Mouse (Mus musculus): ENCODE measurements around the gene Trmt11. TPM values are rescaled to one million over a fixed set of nuclear protein-coding genes. Genes with fewer than 3 reads are reported as not detected.
A peak's percentile ranks its signal among the peaks of the same experiment; 100 is the strongest.

The Trmt11 gene
- polyA plus RNA-seq, 1 experiment from 2014 or later, result 11.6 TPM

DNA sequence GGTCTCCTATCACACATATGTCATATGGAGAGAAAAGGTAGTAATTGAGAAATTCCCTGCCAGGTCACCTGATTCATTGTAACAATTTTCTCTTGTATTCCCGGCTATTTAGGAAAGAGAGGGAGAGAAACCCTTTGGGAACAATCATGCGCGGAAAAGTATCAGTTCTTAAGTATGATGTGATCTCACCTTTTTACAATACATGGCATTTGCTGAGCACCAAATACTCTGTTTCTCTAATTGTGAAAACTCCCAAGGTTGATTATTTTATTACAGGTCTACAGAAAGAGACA is 18.3 kb upstream of the Trmt11 start:
- no peak for TF ChIP-seq CTCF (IDR thresholded peaks at IDR 0.05)
- ChIA-PET CTCF (no interaction called here), POLR2A (no interaction called here)
- in situ Hi-C loops (cut with MboI; ENCODE audit: low pct_unique_long_range_greater_than_20kb), result loop anchor here (5.0 to 25.0 kb wide), 3 partner anchors 98 to 1257 kb away; partner anchors contain the start of genes Ncoa7 and Rnf146
- no peaks in the 10 kb centered on the region for H3K27me3 ChIP-seq
- no peak for ATAC-seq
- DNase-seq (ENCODE audit: low read depth, low spot score), result no peak

DNA sequence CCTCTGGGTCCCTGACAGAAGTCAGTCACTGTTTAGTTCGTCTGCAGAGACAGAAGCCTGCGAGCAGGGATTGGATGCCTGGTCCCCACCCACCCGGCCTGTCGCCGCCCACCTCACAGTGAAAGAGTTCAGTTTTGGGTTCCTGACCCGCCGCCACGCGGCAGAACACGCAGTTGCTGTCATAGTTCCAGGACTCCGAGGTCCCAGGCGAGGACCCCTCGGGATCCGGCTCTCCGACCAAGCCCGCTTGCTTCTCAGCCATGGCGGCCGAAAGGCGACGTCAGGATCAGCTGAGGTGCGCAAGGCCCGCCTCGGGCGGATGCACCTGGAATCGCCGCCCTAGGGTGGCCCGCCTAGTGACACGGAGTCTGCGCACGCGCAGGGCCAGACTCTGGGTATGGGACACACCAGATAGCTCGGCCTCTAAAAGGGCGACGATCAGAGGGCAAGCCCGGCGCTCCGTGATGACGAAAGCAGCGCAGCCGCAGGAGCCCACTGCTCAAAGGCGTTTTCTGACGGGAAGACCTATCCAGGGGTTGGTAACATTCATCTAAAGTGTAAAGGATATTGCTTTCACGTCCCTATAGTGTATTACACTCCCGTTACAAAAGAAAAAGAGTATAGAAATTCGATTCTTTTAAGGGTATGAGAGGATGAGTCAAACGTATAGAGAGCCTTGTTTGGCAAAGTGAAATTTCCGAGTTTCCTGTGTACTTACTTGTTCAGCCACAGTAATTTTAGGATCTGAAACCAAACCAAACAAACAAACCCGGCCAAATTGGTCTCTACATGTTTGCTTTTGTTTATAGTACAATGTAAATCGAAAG is 17.8 kb upstream of the Trmt11 start:
- ATAC-seq (peak; percentile 99), DNase-seq (ENCODE audit: low read depth, low spot score) (peak; percentile 91)
- CTCF ChIA-PET, result interaction anchor here (1.7 kb wide), 1 partner anchor 23 kb away, joined by 3 read pairs; no protein-coding TSS in a partner anchor
- POLR2A ChIA-PET, result no interaction called here
- H3K27me3 ChIP-seq, result no peaks in the 10 kb centered on the region
- peak; percentile 34 for TF ChIP-seq CTCF (IDR thresholded peaks at IDR 0.05)
- in situ Hi-C loops (cut with MboI; ENCODE audit: low pct_unique_long_range_greater_than_20kb), result loop anchor here (5.0 to 25.0 kb wide), 3 partner anchors 99 to 1256 kb away; partner anchors contain the start of genes Ncoa7 and Rnf146

DNA sequence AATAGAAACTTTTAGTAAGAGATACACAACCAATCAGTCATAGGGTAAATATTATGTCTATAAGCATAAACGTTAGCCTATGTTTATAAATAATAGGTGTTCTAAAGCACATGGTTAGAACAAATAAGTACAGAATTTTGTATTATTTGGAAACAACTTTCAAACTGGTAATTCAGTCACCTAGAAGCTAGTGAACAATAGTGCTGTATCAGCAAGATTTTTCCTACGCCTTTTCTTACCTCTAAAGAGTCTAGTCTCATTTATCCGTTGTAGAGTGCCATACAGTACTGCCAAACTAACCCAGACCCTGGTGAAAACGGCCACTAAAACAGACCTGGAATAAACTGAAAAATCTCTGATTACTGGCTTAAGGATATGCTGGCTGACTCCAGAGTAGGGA is 12.5 kb upstream of the Trmt11 start:
- ATAC-seq (no peak), DNase-seq (ENCODE audit: low read depth, low spot score) (no peak)
- in situ Hi-C loops (cut with MboI; ENCODE audit: low pct_unique_long_range_greater_than_20kb), result loop anchor here (10.0 to 25.0 kb wide), 2 partner anchors 192 to 1251 kb away; partner anchors contain the start of genes Ncoa7 and Rnf146
- CTCF ChIA-PET, result no interaction called here
- H3K27me3 ChIP-seq, result no peaks in the 10 kb centered on the region
- TF ChIP-seq CTCF (IDR thresholded peaks at IDR 0.05), result no peak
- POLR2A ChIA-PET, result interaction anchor here (0.7 kb wide), 1 partner anchor 15 kb away, joined by 5 read pairs; no protein-coding TSS in a partner anchor

DNA sequence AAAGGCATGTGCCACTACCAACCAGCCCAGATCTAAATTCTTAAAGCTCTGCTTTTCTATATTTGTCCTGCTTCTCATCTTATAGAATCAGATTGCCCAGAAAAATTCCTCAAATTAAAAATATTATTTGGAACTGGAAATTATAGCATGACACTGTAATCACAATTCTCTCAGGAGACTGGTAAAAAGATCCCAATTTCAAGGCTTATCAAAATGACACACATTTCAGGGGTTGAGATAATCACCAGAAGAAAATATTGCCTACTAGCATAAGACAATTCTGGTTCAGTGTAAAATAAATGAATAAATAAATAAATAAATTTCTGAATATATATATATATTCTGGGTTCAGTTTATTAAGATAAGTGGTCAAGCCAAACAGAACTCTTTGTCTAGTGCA is 9.1 kb upstream of the Trmt11 start:
- ATAC-seq, result no peak
- TF ChIP-seq CTCF (IDR thresholded peaks at IDR 0.05), result no peak
- POLR2A ChIA-PET, result no interaction called here
- in situ Hi-C loops (cut with MboI; ENCODE audit: low pct_unique_long_range_greater_than_20kb), result loop anchor here (10.0 to 25.0 kb wide), 2 partner anchors 195 to 1247 kb away; partner anchors contain the start of genes Ncoa7 and Rnf146
- DNase-seq (ENCODE audit: low read depth, low spot score), result no peak
- CTCF ChIA-PET, result no interaction called here
- no peaks in the 10 kb centered on the region for H3K27me3 ChIP-seq

DNA sequence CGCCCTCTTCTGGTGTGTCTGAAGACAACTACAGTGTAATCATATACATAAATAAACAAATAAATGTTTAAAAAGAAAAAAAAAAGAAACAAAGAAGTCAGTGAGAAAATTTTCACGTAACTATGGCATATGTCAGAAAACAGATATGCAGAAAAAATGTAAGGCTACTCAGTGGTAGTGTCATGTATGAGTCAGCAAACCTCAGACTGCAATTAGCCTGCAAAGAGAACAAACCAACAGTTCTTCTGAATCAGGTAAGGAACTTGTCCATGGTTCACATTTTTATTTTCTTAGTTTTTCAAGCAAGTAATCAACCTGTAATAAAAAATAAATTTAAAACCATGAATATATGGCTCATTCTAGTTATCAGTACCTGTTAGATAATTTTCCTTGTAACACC is 7.6 kb upstream of the Trmt11 start:
- no peak for TF ChIP-seq CTCF (IDR thresholded peaks at IDR 0.05)
- H3K27me3 ChIP-seq, result no peaks in the 10 kb centered on the region
- ChIA-PET CTCF (no interaction called here), POLR2A (no interaction called here)
- DNase-seq (ENCODE audit: low read depth, low spot score) (no peak), ATAC-seq (no peak)
- in situ Hi-C loops (cut with MboI; ENCODE audit: low pct_unique_long_range_greater_than_20kb), result loop anchor here (25.0 kb wide), 1 partner anchor 1246 kb away; the partner anchor contains the start of gene Rnf146

DNA sequence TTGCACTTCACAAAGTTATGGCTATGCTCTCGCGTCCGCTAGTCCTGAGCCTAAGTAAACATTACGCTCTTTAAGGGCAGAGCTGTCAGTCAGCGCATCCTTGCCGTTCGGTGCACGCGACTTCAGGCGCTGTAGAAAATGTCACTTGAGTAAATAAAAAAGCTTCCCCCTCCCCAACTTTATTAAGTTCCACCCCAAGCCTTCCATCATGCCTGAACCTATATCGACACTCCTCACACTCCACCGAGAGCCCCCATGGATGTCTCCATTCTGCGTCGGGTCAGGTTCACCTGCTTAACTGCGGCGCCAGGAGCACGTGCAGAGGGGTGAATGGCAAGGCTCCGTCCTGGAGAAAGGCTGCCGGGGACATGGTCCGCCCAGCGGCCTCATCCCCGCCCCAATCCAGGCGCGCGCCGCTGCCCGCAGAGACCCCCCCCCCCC is 435 bp downstream of the Trmt11 start:
- in situ Hi-C loops (cut with MboI; ENCODE audit: low pct_unique_long_range_greater_than_20kb), result loop anchor here (25.0 kb wide), 1 partner anchor 1238 kb away; the partner anchor contains the start of gene Rnf146
- no peak for TF ChIP-seq CTCF (IDR thresholded peaks at IDR 0.05)
- no peaks in the 10 kb centered on the region for H3K27me3 ChIP-seq
- ATAC-seq (peak; percentile 87), DNase-seq (ENCODE audit: low read depth, low spot score) (no peak)
- POLR2A ChIA-PET, result no interaction called here
- CTCF ChIA-PET, result no interaction called here

DNA sequence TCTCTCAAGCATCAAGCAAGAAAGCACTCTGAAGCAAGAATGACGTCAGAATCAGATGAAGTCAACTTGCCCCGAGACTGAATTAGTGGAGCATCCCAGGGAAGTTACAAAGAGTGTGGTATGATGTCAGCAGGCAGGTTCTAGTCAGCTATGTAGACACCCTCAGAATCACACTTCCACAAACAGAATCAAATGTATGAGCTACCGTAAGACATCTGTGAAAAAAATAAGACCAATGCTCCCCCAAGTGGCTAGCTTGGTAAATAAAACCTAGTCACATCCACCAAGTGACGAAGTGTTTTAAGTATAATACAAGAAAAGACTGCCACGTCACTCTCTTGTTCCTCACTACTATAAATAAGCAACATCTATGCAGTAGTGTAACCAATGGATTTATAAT is 13.5 kb downstream of the Trmt11 start:
- TF ChIP-seq CTCF (IDR thresholded peaks at IDR 0.05), result peak; percentile 29
- no peaks in the 10 kb centered on the region for H3K27me3 ChIP-seq
- no peak for DNase-seq (ENCODE audit: low read depth, low spot score)
- ChIA-PET POLR2A (no interaction called here), CTCF (interaction anchor here (1.0 to 1.9 kb wide), 5 partner anchors 9 to 27 kb away, joined by 3 to 12 read pairs (median 5); partner anchors contain the start of gene Trmt11)
- in situ Hi-C loops (cut with MboI; ENCODE audit: low pct_unique_long_range_greater_than_20kb), result loop anchor here (25.0 kb wide), 2 partner anchors 400 to 1050 kb away; partner anchors contain the start of gene Rspo3
- ATAC-seq, result peak; percentile 65

DNA sequence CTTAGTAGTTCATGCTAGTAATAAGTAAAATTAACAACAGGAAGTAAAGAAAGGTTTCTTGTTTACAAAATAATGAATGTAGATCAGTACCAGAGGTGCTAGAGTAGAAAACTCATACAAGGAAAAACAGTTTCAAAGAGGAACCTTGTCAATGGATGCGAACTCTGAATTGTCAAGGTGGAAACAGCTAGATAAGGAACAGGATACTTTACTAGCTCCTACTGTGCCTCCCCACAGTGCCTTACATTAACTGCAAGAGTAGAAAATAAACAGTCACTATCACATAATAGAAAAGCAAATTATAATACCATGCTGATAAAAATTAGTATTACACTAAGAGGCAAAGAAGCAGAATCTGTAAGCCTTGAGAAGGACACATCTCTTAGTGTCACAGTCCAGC is 14.9 kb downstream of the Trmt11 start:
- no peak for DNase-seq (ENCODE audit: low read depth, low spot score)
- H3K27me3 ChIP-seq, result no peaks in the 10 kb centered on the region
- ChIA-PET POLR2A (no interaction called here), CTCF (interaction anchor here (0.9 to 1.6 kb wide), 2 partner anchors 20 to 75 kb away, joined by 3 to 4 read pairs; no protein-coding TSS in a partner anchor)
- ATAC-seq, result no peak
- in situ Hi-C loops (cut with MboI; ENCODE audit: low pct_unique_long_range_greater_than_20kb), result loop anchor here (25.0 kb wide), 2 partner anchors 398 to 1048 kb away; partner anchors contain the start of gene Rspo3
- no peak for TF ChIP-seq CTCF (IDR thresholded peaks at IDR 0.05)

DNA sequence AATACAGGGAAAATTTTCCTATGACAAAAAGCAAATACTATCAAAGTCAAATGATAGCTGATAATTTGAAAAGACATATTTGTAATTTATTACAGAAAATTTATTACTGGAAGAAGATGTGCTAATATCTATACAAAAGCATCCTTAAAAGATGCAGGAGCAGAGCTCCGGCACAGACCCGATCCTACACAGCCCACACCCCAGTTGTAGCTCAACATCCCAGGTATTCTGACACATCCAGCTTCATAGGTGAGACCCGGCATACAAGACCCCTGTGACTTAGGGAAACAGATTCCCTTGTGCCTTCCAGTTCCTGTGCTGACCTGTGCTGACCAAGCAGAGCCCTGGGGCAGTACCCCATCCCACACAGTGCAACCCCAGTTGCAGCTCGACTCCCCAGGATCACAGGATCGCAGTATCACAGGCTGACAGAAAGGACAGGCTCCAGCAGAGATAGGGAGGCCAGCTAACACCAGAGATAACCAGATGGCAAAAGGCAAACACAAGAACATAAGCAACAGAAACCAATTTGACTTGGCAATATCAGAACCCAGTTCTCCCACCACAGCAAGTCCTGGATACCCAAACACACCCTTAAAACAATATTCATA is 22.8 kb downstream of the Trmt11 start:
- ChIA-PET POLR2A (no interaction called here), CTCF (interaction anchor here (0.5 to 1.7 kb wide), 2 partner anchors 9 to 59 kb away, joined by 3 to 5 read pairs; no protein-coding TSS in a partner anchor)
- DNase-seq (ENCODE audit: low read depth, low spot score) (no peak), ATAC-seq (no peak)
- no peak for TF ChIP-seq CTCF (IDR thresholded peaks at IDR 0.05)
- in situ Hi-C loops (cut with MboI; ENCODE audit: low pct_unique_long_range_greater_than_20kb), result loop anchor here (25.0 kb wide), 2 partner anchors 390 to 1040 kb away; partner anchors contain the start of gene Rspo3
- no peaks in the 10 kb centered on the region for H3K27me3 ChIP-seq

DNA sequence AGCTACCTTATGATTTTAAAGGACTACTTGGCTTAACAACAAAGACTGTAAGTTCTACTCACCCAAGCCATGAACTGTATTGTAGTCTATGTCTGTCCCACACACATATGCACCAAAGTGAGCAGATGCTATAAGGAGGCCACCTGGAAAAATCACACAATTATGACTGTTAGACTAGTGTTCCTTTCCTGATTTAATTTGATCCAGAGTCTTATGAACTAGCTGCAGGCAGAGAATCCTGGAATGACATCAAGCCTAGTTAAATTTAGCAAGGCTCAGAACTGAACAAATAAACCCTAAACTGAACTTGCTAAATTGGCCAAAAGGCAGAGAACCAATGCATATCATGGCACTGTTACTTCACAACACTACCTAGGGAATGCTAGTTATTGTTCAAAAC is 34.2 kb downstream of the Trmt11 start:
- ChIA-PET CTCF (interaction anchor here (1.6 kb wide), 1 partner anchor 20 kb away, joined by 4 read pairs; no protein-coding TSS in a partner anchor), POLR2A (no interaction called here)
- TF ChIP-seq CTCF (IDR thresholded peaks at IDR 0.05), result no peak
- DNase-seq (ENCODE audit: low read depth, low spot score) (no peak), ATAC-seq (no peak)
- in situ Hi-C loops (cut with MboI; ENCODE audit: low pct_unique_long_range_greater_than_20kb), result no loop called here
- no peaks in the 10 kb centered on the region for H3K27me3 ChIP-seq
